Mouse (Mus musculus) liver, embryonic 16.5 days (tissue): ENCODE results near the gene Nsun7. TPM values are rescaled to one million over a fixed set of nuclear protein-coding genes. Genes with fewer than 3 reads are reported as not detected.

ENCODE experiments used
- ATAC-seq: fragments of 200-750 bp; cut with Nextera tagmentation; 2 replicates; pipeline ENCODE4 v1.8.0; 2017; ENCODE audit warnings: low read depth, mild to moderate bottlenecking, moderate number of reproducible peaks, moderate library complexity
- H3K27ac ChIP-seq: fragments of 300-500 bp; sonication (generic); 2 replicates; pipeline ENCODE4 v1.5.1; 2014; ENCODE audit warnings: mild to moderate bottlenecking, low read length
- H3K27me3 ChIP-seq: fragments of 300-500 bp; sonication (generic); 2 replicates; pipeline ENCODE4 v1.6.1; 2014; ENCODE audit warnings: low read depth, low read length, mixed read lengths; ENCODE audit not compliant: control insufficient read depth, insufficient read depth
- H3K36me3 ChIP-seq: fragments of 300-500 bp; sonication (generic); 2 replicates; pipeline ENCODE4 v1.6.1; 2014; ENCODE audit warnings: mild to moderate bottlenecking; ENCODE audit not compliant: control insufficient read depth, insufficient read depth
- H3K4me1 ChIP-seq: fragments of 300-500 bp; sonication (generic); 2 replicates; pipeline ENCODE4 v1.6.1; 2014; ENCODE audit warnings: low read depth, low read length, mixed read lengths; ENCODE audit not compliant: control insufficient read depth
- H3K4me2 ChIP-seq: fragments of 300-500 bp; sonication (generic); 2 replicates; pipeline ENCODE4 v1.6.1; 2014; ENCODE audit warnings: low read depth, low read length, mixed read lengths
- H3K4me3 ChIP-seq: fragments of 300-500 bp; sonication (generic); 2 replicates; pipeline ENCODE4 v1.5.1; 2014; ENCODE audit warnings: low read depth, mild to moderate bottlenecking, low read length
- H3K9ac ChIP-seq: fragments of 300-500 bp; sonication (generic); 2 replicates; pipeline ENCODE4 v1.6.1; 2014; ENCODE audit warnings: low read depth, low read length
- H3K9me3 ChIP-seq: fragments of 300-500 bp; sonication (generic); replicated peaks from 2 replicates; pipeline ENCODE4 v1.6.1; 2016; ENCODE audit warnings: low read length; ENCODE audit not compliant: control insufficient read depth
- WGBS: fragments of 180-500 bp; shearing (Covaris S2); extraction: QIAGEN DNeasy Blood & Tissue Kit; methylation state at CpG from one replicate; pipeline ENCODE4 v1.1.7; 2014; ENCODE audit not compliant: insufficient replicate concordance; 5-methylcytosine and 5-hydroxymethylcytosine counted together
- polyA plus RNA-seq: library from polyadenylated mRNA; unstranded; fragments of >200 nt; fragmentation: Nextera tagmentation; extraction: Ambion mirVana; gene quantifications from 2 replicates; pipeline ENCODE4 v1.2.1, GENCODE M21; 2015

The Nsun7 gene
- polyA plus RNA-seq, 1 experiment from 2014 or later: 0.04 TPM

- Histone ChIP-seq H3K4me1 (no peaks in the 10 kb centered on the region; the same call in 1 of the 2 replicates), H3K9me3 (no peaks in the 10 kb centered on the region), H3K4me2 (no peak overlapping the region), H3K4me3 (no peak overlapping the region), H3K27ac (no peak overlapping the region), H3K9ac (no peak overlapping the region), H3K36me3 (no peaks in the 10 kb centered on the region), H3K27me3 (peaks cover 4% of the 10 kb centered on the region)
- no peak for ATAC-seq
- 49% methylated on average over 2 of the region's 2 CpGs for WGBS
Observed at GRCm38 (mm10) chr5:66262475-66262874, 2.8 kb downstream of the Nsun7 start.

GRCm38 (mm10) chr5:66263398-66263797, 3.7 kb downstream of the Nsun7 start:
- peaks cover 4% of the 10 kb centered on the region for H3K27me3 ChIP-seq
- H3K4me3 ChIP-seq: no peak overlapping the region
- no peak overlapping the region for H3K4me2 ChIP-seq
- no peaks in the 10 kb centered on the region; the same call in 1 of the 2 replicates for H3K4me1 ChIP-seq
- ATAC-seq: no peak
- 23% methylated on average over 4 of the region's 4 CpGs for WGBS
- H3K36me3 ChIP-seq: no peaks in the 10 kb centered on the region
- H3K9me3 ChIP-seq: no peaks in the 10 kb centered on the region
- no peak overlapping the region for H3K9ac ChIP-seq
- H3K27ac ChIP-seq: no peak overlapping the region

GRCm38 (mm10) chr5:66269616-66270015, 9.9 kb downstream of the Nsun7 start:
- WGBS: 63% methylated on average over 7 of the region's 7 CpGs
- Histone ChIP-seq H3K4me1 (no peaks in the 10 kb centered on the region), H3K36me3 (no peaks in the 10 kb centered on the region), H3K4me2 (no peak overlapping the region), H3K9me3 (no peaks in the 10 kb centered on the region), H3K4me3 (no peak overlapping the region), H3K27ac (no peak overlapping the region), H3K9ac (no peak overlapping the region), H3K27me3 (no peaks in the 10 kb centered on the region)
- ATAC-seq: no peak

DNA sequence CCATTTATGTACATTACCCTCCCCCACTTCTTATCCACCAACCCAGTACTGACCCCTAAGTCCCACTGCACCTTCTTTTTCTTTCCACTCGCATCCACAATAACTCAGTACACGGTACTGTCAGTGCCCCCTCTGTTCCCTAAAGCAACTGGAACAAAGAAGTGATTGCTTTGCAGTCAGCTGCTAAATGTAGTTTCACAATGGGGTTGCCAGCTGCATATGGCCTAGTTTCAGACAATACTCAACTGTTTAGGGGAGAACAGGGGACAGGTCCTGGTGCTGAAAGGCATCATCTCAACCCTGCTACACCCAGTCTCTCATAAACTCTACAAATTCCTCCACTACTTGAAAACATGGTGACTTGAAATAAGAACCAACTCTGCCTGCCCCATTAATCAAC, 11.4 kb downstream of the Nsun7 start:
- H3K4me3 ChIP-seq: no peak overlapping the region
- 63% methylated on average over 2 of the region's 2 CpGs for WGBS
- no peak overlapping the region for H3K27ac ChIP-seq
- H3K36me3 ChIP-seq: no peaks in the 10 kb centered on the region
- H3K27me3 ChIP-seq: no peaks in the 10 kb centered on the region
- no peak overlapping the region for H3K4me2 ChIP-seq
- H3K9me3 ChIP-seq: no peaks in the 10 kb centered on the region
- H3K4me1 ChIP-seq: no peaks in the 10 kb centered on the region
- H3K9ac ChIP-seq: no peak overlapping the region
- ATAC-seq: no peak

GRCm38 (mm10) chr5:66274417-66274816, 14.7 kb downstream of the Nsun7 start:
- ATAC-seq: no peak
- Histone ChIP-seq H3K4me3 (no peak overlapping the region), H3K4me1 (no peaks in the 10 kb centered on the region), H3K9me3 (no peaks in the 10 kb centered on the region), H3K27me3 (no peaks in the 10 kb centered on the region), H3K27ac (no peak overlapping the region), H3K9ac (no peak overlapping the region), H3K4me2 (no peak overlapping the region), H3K36me3 (no peaks in the 10 kb centered on the region)
- 54% methylated on average over 3 of the region's 3 CpGs for WGBS

DNA sequence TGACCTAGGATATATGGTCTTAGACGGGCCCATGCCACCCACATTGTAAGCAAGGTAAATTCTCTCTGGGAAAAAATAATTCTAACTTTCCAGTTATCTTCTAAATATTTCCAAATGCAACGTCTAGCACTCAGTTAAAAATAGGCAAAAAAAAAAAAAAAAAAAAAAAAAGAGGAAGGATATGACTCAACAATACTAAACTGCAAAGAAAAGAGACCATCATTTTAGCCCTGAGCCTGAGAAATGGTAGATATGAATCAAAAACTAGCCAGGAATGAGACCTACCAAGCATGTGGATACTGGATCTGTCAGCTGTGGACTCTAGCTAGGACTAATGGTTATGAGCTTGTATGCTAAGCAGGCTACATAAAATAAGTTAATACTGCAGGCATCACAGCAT, 20.0 kb downstream of the Nsun7 start:
- 37% methylated on average over 2 of the region's 2 CpGs for WGBS
- Histone ChIP-seq H3K4me2 (no peak overlapping the region), H3K36me3 (no peaks in the 10 kb centered on the region), H3K4me3 (no peak overlapping the region), H3K9ac (no peak overlapping the region), H3K27me3 (no peaks in the 10 kb centered on the region), H3K4me1 (no peaks in the 10 kb centered on the region), H3K27ac (no peak overlapping the region), H3K9me3 (no peaks in the 10 kb centered on the region)
- ATAC-seq: no peak

DNA sequence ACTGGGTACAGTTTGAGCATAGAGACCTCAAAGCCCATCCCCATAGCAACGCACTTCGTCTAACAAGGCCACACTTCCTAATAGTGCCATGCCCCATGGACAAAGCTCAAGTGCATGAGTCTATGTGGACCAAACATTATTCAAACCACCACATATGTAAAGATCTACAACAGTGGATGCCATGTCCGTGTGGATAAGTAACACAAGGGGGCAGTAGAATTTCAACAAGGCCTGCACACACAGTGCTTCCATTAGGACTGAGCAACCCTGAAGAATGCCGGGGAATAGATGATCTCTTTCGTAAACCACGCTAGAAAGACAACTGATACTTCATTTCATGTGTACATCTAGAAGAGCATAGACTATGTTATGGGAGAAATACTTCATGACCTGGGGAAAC, 21.0 kb downstream of the Nsun7 start:
- H3K9ac ChIP-seq: no peak overlapping the region
- H3K4me3 ChIP-seq: no peak overlapping the region
- H3K27me3 ChIP-seq: no peaks in the 10 kb centered on the region
- no peak overlapping the region for H3K4me2 ChIP-seq
- H3K9me3 ChIP-seq: no peaks in the 10 kb centered on the region
- no peaks in the 10 kb centered on the region for H3K36me3 ChIP-seq
- ATAC-seq: no peak
- 64% methylated on average over 6 of the region's 6 CpGs for WGBS
- H3K4me1 ChIP-seq: no peaks in the 10 kb centered on the region
- no peak overlapping the region for H3K27ac ChIP-seq

- H3K4me1 ChIP-seq: no peaks in the 10 kb centered on the region
- no peak for ATAC-seq
- 50% methylated on average over 11 of the region's 11 CpGs for WGBS
Observed at GRCm38 (mm10) chr5:66294106-66294625, 34.5 kb downstream of the Nsun7 start.

GRCm38 (mm10) chr5:66294952-66295351, 35.3 kb downstream of the Nsun7 start:
- no peaks in the 10 kb centered on the region for H3K36me3 ChIP-seq
- H3K9me3 ChIP-seq: no peaks in the 10 kb centered on the region
- 58% methylated on average over 4 of the region's 4 CpGs for WGBS
- no peak overlapping the region for H3K4me3 ChIP-seq
- no peak overlapping the region for H3K27ac ChIP-seq
- no peak for ATAC-seq
- no peaks in the 10 kb centered on the region for H3K27me3 ChIP-seq
- no peaks in the 10 kb centered on the region for H3K4me1 ChIP-seq
- H3K9ac ChIP-seq: no peak overlapping the region
- H3K4me2 ChIP-seq: no peak overlapping the region

More at GRCm38 (mm10) chr5:66294106-66294625, 34.5 kb downstream of the Nsun7 start:
- H3K4me2 ChIP-seq: no peak overlapping the region
- no peak overlapping the region for H3K27ac ChIP-seq
- no peaks in the 10 kb centered on the region for H3K36me3 ChIP-seq
- H3K4me3 ChIP-seq: no peak overlapping the region
- H3K9ac ChIP-seq: no peak overlapping the region
- H3K27me3 ChIP-seq: no peaks in the 10 kb centered on the region
- H3K9me3 ChIP-seq: no peaks in the 10 kb centered on the region
